Mouse (Mus musculus) lung, embryonic 15.5 days (tissue): Measurements from ENCODE around the gene Baiap2. TPM values are rescaled to one million over a fixed set of nuclear protein-coding genes. Genes with fewer than 3 reads are reported as not detected.

Experiments used
- ATAC-seq: fragments of 200-750 bp; cut with Nextera tagmentation; 2 replicates; pipeline ENCODE4 v1.8.0; 2017; ENCODE audit warnings: moderate number of reproducible peaks, borderline replicate concordance; ENCODE audit not compliant: low FRiP score, low TSS enrichment; ENCODE audit errors: extremely low read depth
- H3K27ac ChIP-seq: fragments of 300-500 bp; sonication (generic); 2 replicates; pipeline ENCODE4 v1.5.1; 2015; ENCODE audit warnings: moderate library complexity, mild to moderate bottlenecking, inconsistent platforms
- H3K27me3 ChIP-seq: fragments of 300-500 bp; sonication (generic); 2 replicates; pipeline ENCODE4 v1.6.1; 2015; ENCODE audit warnings: inconsistent platforms
- H3K36me3 ChIP-seq: fragments of 300-500 bp; sonication (generic); 2 replicates; pipeline ENCODE4 v1.6.1; 2015; ENCODE audit warnings: inconsistent platforms
- H3K4me1 ChIP-seq: fragments of 300-500 bp; sonication (generic); 2 replicates; pipeline ENCODE4 v1.6.1; 2015; ENCODE audit warnings: inconsistent platforms
- H3K4me2 ChIP-seq: fragments of 300-500 bp; sonication (generic); 2 replicates; pipeline ENCODE4 v1.6.1; 2015; ENCODE audit warnings: inconsistent platforms, mild to moderate bottlenecking, moderate library complexity
- H3K4me3 ChIP-seq: fragments of 300-500 bp; sonication (generic); 2 replicates; pipeline ENCODE4 v1.5.1; 2015; ENCODE audit warnings: mild to moderate bottlenecking, inconsistent platforms
- H3K9ac ChIP-seq: fragments of 300-500 bp; sonication (generic); 2 replicates; pipeline ENCODE4 v1.6.1; 2015; ENCODE audit warnings: inconsistent platforms
- H3K9me3 ChIP-seq: fragments of 300-500 bp; sonication (generic); 2 replicates; pipeline ENCODE4 v1.6.1; 2016; ENCODE audit warnings: inconsistent platforms
- WGBS: fragments of 180-500 bp; shearing (Covaris S2); methylation state at CpG from one replicate; pipeline ENCODE4 v1.1.7; 2015; 5-methylcytosine and 5-hydroxymethylcytosine counted together
- polyA plus RNA-seq: library from polyadenylated mRNA; unstranded; fragments of >200 nt; fragmentation: Nextera tagmentation; extraction: Ambion mirVana; gene quantifications from 2 replicates; pipeline ENCODE4 v1.2.1, GENCODE M21; 2015

Baiap2 gene
- polyA plus RNA-seq, 1 experiment from 2014 or later = 28.9 TPM

GRCm38 (mm10) chr11:119950535-119950934 lies 8.0 kb downstream of the Baiap2 start:
- ATAC-seq = no peak
- no peak overlapping the region for H3K4me3 ChIP-seq
- peaks cover 72% of the 10 kb centered on the region for H3K4me1 ChIP-seq
- no peaks in the 10 kb centered on the region for H3K9me3 ChIP-seq
- no peak overlapping the region for H3K9ac ChIP-seq
- H3K27me3 ChIP-seq = no peaks in the 10 kb centered on the region
- H3K4me2 ChIP-seq = no peak overlapping the region
- H3K27ac ChIP-seq = no peak overlapping the region
- WGBS = 89% methylated on average over 3 of the region's 3 CpGs
- no peaks in the 10 kb centered on the region for H3K36me3 ChIP-seq

DNA sequence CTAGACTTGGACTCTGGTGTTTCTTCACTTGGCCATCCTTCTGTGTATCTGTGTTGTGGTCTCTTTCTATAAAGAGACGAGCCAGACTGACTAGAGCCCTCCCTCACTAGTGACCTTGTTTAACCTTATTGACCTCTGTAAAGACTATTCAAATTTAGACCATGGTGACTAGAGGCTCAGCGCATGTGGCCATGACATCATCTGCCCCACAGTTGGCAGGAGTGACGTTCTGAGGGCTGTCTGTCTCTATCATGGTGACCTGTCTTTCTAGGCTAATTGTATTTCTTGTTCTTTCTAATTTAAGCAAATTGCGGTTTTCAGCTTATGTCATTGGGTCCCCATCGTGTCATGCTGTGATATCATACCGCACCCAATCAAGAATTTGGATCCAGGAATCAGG lies 8.8 kb downstream of the Baiap2 start:
- 0 out of 2 replicates have a peak overlapping the region, but pooled peaks have one; percentile 5 for H3K27ac ChIP-seq
- no peak overlapping the region for H3K4me3 ChIP-seq
- H3K4me1 ChIP-seq = peaks cover 73% of the 10 kb centered on the region
- H3K9ac ChIP-seq = no peak overlapping the region
- no peaks in the 10 kb centered on the region for H3K36me3 ChIP-seq
- no peaks in the 10 kb centered on the region for H3K27me3 ChIP-seq
- no peak for ATAC-seq
- H3K4me2 ChIP-seq = no peak overlapping the region
- WGBS = 94% methylated on average over 6 of the region's 6 CpGs
- H3K9me3 ChIP-seq = no peaks in the 10 kb centered on the region

DNA sequence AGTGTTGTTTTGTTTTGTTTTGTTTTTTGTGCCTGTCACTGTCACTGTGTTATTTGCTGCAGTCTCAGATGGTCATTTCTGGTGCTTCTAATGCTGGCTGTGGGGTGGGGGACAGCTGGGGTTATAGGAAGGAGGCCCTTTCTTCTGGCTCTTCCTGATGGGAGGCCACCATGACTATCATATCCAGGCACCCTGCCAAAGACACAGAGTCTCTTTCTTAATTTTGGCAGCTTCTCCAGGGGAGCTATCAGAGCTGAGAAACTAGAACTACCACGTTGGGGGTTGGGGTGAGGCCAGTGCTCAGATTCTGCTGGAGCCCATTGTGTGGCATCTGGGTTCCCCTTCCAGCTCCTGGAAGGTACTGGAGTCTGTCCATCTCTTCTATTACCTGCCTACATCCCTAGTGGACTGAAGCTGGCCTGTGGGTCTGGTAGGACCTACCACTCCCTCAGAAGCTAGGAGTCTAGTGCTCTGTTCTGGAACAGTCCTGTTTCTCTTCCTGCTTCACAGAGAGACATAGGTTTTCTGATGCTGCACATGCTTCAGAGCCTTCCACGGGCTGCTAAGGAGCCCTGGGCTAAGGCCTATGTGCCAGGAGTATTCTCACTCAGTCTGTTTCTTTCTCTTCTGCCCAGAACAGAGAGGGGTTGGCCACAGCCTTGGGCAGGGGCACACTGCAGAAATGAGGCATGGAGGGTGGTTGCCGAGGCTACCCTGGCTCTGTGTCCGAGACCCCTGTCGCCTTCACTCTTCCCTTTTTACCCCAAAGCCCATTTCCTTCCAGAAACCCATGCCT lies 10.1 kb downstream of the Baiap2 start:
- H3K27ac ChIP-seq = peak overlapping the region; percentile 79
- 49% methylated on average over 5 of the region's 5 CpGs for WGBS
- H3K4me1 ChIP-seq = peaks cover 71% of the 10 kb centered on the region
- H3K9ac ChIP-seq = no peak overlapping the region
- ATAC-seq = peak; percentile 37; the same call in 1 of the 2 replicates
- H3K27me3 ChIP-seq = no peaks in the 10 kb centered on the region
- H3K36me3 ChIP-seq = no peaks in the 10 kb centered on the region
- H3K4me3 ChIP-seq = no peak overlapping the region
- no peaks in the 10 kb centered on the region for H3K9me3 ChIP-seq
- no peak overlapping the region for H3K4me2 ChIP-seq

- H3K4me3 ChIP-seq = no peak overlapping the region
- H3K9me3 ChIP-seq = no peaks in the 10 kb centered on the region
- no peak overlapping the region for H3K4me2 ChIP-seq
- no peak overlapping the region for H3K9ac ChIP-seq
- no peak for ATAC-seq
- 32% methylated on average over 4 of the region's 4 CpGs for WGBS
- no peaks in the 10 kb centered on the region for H3K36me3 ChIP-seq
- H3K27me3 ChIP-seq = no peaks in the 10 kb centered on the region
- peak overlapping the region; percentile 83 for H3K27ac ChIP-seq
- peaks cover 59% of the 10 kb centered on the region for H3K4me1 ChIP-seq
These were observed 11.7 kb downstream of the Baiap2 start for GRCm38 (mm10) chr11:119954233-119954632.

GRCm38 (mm10) chr11:119954749-119955337 lies 12.3 kb downstream of the Baiap2 start:
- Histone ChIP-seq H3K27ac (peak overlapping the region; percentile 83), H3K27me3 (no peaks in the 10 kb centered on the region), H3K36me3 (no peaks in the 10 kb centered on the region), H3K4me3 (no peak overlapping the region), H3K4me2 (0 out of 2 replicates have a peak overlapping the region, but pooled peaks have one; percentile 5), H3K4me1 (peaks cover 62% of the 10 kb centered on the region), H3K9me3 (no peaks in the 10 kb centered on the region), H3K9ac (no peak overlapping the region)
- 53% methylated on average over 2 of the region's 2 CpGs for WGBS
- peak; percentile 36; the same call in 1 of the 2 replicates for ATAC-seq

DNA sequence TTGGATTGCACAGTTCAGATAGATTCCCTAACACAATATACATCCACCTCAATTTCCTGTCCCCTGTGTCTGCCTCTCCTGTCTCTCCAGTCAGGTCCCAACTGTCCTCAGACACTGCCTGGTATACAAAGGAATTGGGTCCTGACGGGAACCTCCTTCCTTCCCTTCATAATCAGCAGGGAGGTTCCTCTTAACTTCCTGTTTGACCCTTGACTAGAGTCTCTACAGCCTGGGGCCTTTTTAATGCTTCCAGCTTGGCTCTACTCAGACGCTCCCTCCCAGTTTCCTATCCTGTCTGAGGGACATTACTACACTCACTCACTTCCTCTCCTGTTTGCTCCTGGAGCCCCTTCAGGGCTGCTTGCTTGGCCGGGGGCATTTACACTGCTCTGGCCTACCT lies 12.9 kb downstream of the Baiap2 start:
- H3K4me2 ChIP-seq = 0 out of 2 replicates have a peak overlapping the region, but pooled peaks have one; percentile 5
- no peaks in the 10 kb centered on the region for H3K9me3 ChIP-seq
- H3K4me3 ChIP-seq = no peak overlapping the region
- no peak for ATAC-seq
- H3K27ac ChIP-seq = peak overlapping the region; percentile 83
- no peak overlapping the region for H3K9ac ChIP-seq
- 38% methylated on average over 3 of the region's 3 CpGs for WGBS
- no peaks in the 10 kb centered on the region for H3K27me3 ChIP-seq
- peaks cover under 1% of the 10 kb centered on the region; the same call in 1 of the 2 replicates for H3K36me3 ChIP-seq
- peaks cover 62% of the 10 kb centered on the region for H3K4me1 ChIP-seq

DNA sequence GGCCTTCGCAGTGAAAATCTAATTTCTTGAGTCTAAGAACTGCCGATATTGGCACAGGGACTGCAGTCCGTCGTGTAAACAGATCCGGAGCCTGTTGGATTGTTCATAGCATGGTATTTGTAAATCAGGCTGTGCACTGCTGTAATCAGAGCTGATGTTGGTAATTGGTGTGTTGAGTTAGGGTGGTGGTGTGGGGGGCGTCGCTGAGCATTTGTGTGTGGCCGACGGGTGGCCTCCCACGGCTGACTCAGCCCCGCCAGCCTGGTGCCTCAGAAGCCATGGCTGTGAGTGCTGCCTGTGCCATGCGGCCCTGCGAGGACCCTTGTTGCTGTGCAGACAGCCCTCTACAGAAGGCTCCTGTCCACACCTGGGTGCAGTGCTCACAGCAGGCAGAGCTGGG lies 14.0 kb downstream of the Baiap2 start:
- Histone ChIP-seq H3K9ac (no peak overlapping the region), H3K4me1 (peaks cover 55% of the 10 kb centered on the region)

DNA sequence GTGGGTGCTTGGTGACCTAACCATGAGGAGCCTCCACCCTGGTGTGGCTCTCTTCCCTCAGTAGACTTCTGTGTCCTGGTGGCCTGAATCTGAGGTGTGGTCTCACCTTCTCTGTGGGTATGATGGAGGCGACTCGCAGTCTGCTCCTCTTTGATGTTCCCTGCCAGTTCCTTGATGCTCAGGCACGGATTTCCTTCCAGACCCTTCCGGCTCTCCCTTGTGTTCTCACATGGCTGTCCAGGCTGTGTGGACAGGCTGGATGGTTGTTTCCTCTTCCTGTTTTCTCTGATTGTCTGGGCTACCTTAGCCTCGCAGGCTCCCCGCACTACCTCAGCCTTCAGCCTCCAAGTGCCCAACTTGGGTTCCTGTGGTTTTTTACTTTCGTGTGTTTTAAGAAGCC lies 16.3 kb downstream of the Baiap2 start:
- WGBS = 72% methylated on average over 7 of the region's 7 CpGs
- no peak for ATAC-seq
- peaks cover 33% of the 10 kb centered on the region for H3K4me1 ChIP-seq

More for the DNA sequence above, 14.0 kb downstream of the Baiap2 start:
- H3K4me2 ChIP-seq = no peak overlapping the region
- no peaks in the 10 kb centered on the region for H3K27me3 ChIP-seq
- H3K36me3 ChIP-seq = peaks cover 6% of the 10 kb centered on the region; the same call in 1 of the 2 replicates
- H3K27ac ChIP-seq = no peak overlapping the region; the same call in 1 of the 2 replicates
- H3K9me3 ChIP-seq = no peaks in the 10 kb centered on the region
- 80% methylated on average over 13 of the region's 13 CpGs for WGBS
- ATAC-seq = no peak
- H3K4me3 ChIP-seq = no peak overlapping the region

DNA sequence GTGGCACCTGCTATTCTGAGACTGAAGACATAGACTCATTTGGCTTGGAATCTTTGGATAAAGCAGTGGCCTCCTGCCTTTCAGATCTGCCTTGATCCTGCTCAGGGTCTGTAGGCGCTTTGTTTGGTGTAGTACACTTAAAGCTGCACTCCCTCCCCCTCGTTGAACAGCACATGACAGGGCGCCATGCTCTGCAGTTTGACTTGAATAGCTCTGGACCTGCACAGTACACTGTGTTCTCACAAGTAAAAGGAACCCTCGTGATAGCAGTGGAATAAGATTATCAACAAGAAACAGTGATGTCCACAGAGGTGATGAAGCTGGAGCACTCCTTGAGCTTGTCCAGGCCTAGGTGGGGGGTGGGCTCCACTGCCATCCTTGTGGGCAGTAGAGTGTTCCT lies 17.2 kb downstream of the Baiap2 start:
- no peak overlapping the region for H3K9ac ChIP-seq
- ATAC-seq = no peak
- H3K27ac ChIP-seq = 0 out of 2 replicates have a peak overlapping the region, but pooled peaks have one; percentile 18

More for the DNA sequence above, 16.3 kb downstream of the Baiap2 start:
- H3K27me3 ChIP-seq = no peaks in the 10 kb centered on the region
- H3K36me3 ChIP-seq = peaks cover 6% of the 10 kb centered on the region; the same call in 1 of the 2 replicates
- H3K9me3 ChIP-seq = no peaks in the 10 kb centered on the region
- H3K4me3 ChIP-seq = no peak overlapping the region
- 0 out of 2 replicates have a peak overlapping the region, but pooled peaks have one; percentile 18 for H3K27ac ChIP-seq
- H3K9ac ChIP-seq = no peak overlapping the region
- no peak overlapping the region for H3K4me2 ChIP-seq

GRCm38 (mm10) chr11:119960671-119961070 lies 18.1 kb downstream of the Baiap2 start:
- H3K4me1 ChIP-seq = peaks cover 15% of the 10 kb centered on the region
- WGBS = 90% methylated on average over 6 of the region's 6 CpGs
- ATAC-seq = no peak
- H3K27me3 ChIP-seq = no peaks in the 10 kb centered on the region
- H3K27ac ChIP-seq = no peak overlapping the region
- H3K36me3 ChIP-seq = peaks cover 6% of the 10 kb centered on the region; the same call in 1 of the 2 replicates
- H3K4me3 ChIP-seq = no peak overlapping the region
- no peak overlapping the region for H3K9ac ChIP-seq
- no peaks in the 10 kb centered on the region for H3K9me3 ChIP-seq
- no peak overlapping the region for H3K4me2 ChIP-seq

More for the DNA sequence above, 17.2 kb downstream of the Baiap2 start:
- peaks cover 24% of the 10 kb centered on the region for H3K4me1 ChIP-seq
- H3K4me2 ChIP-seq = no peak overlapping the region
- H3K27me3 ChIP-seq = no peaks in the 10 kb centered on the region
- H3K9me3 ChIP-seq = no peaks in the 10 kb centered on the region
- 61% methylated on average over 4 of the region's 4 CpGs for WGBS
- H3K4me3 ChIP-seq = no peak overlapping the region
- H3K36me3 ChIP-seq = peaks cover 6% of the 10 kb centered on the region; the same call in 1 of the 2 replicates

DNA sequence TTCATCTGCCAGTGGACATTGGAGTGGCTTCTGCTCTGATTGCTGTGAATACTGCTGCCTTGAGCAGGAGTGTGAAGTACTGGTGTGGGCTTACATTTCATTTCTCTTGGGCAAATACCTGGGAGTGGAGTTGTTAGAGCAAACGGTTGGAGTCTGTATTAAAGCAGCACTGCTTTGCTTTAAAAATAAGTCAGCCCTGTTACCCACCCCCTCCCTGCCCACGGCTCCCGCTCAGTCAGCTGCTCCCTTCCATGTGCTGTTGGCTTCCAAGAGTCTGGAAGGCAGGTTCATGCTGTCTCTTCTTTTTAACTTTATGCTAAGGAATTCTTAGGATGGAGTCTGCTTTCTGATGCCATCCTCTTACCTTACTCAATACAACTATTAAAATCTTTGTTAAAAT lies 18.9 kb downstream of the Baiap2 start:
- ATAC-seq = no peak

GRCm38 (mm10) chr11:119965053-119965452 lies 22.5 kb downstream of the Baiap2 start:
- H3K9me3 ChIP-seq = no peaks in the 10 kb centered on the region
- WGBS = 46% methylated on average over 9 of the region's 9 CpGs
- no peak overlapping the region for H3K27ac ChIP-seq
- no peak overlapping the region for H3K9ac ChIP-seq
- no peaks in the 10 kb centered on the region for H3K27me3 ChIP-seq
- peaks cover 10% of the 10 kb centered on the region; the same call in 1 of the 2 replicates for H3K36me3 ChIP-seq
- no peak for ATAC-seq
- no peak overlapping the region for H3K4me3 ChIP-seq
- no peak overlapping the region for H3K4me2 ChIP-seq
- H3K4me1 ChIP-seq = no peaks in the 10 kb centered on the region

More for the DNA sequence above, 18.9 kb downstream of the Baiap2 start:
- no peaks in the 10 kb centered on the region for H3K27me3 ChIP-seq
- 66% methylated on average over 3 of the region's 3 CpGs for WGBS
- no peak overlapping the region for H3K9ac ChIP-seq
- no peak overlapping the region for H3K4me2 ChIP-seq
- H3K36me3 ChIP-seq = peaks cover 6% of the 10 kb centered on the region; the same call in 1 of the 2 replicates
- H3K4me3 ChIP-seq = no peak overlapping the region
- H3K27ac ChIP-seq = no peak overlapping the region
- peaks cover 7% of the 10 kb centered on the region; the same call in 1 of the 2 replicates for H3K4me1 ChIP-seq
- no peaks in the 10 kb centered on the region for H3K9me3 ChIP-seq
